Mouse (Mus musculus) midbrain, embryonic 12.5 days (tissue): ENCODE measurements around the gene Lbh. TPM values are rescaled to one million over a fixed set of nuclear protein-coding genes. Genes with fewer than 3 reads are reported as not detected.

Source experiments
- ATAC-seq: fragments of 200-750 bp; cut with Nextera tagmentation; 2 replicates; pipeline ENCODE4 v1.8.0; 2017; ENCODE audit warnings: low read depth, moderate TSS enrichment, moderate library complexity; ENCODE audit not compliant: low FRiP score
- H3K27ac ChIP-seq: fragments of 300-500 bp; sonication (generic); replicated peaks from 2 replicates; pipeline ENCODE4 v1.5.1; 2016; ENCODE audit warnings: mild to moderate bottlenecking
- H3K27me3 ChIP-seq: fragments of 300-500 bp; sonication (generic); 2 replicates; pipeline ENCODE4 v1.6.1; 2016; ENCODE audit warnings: mild to moderate bottlenecking
- H3K36me3 ChIP-seq: fragments of 300-500 bp; sonication (generic); 2 replicates; pipeline ENCODE4 v1.6.1; 2016
- H3K4me1 ChIP-seq: fragments of 300-500 bp; sonication (generic); 2 replicates; pipeline ENCODE4 v1.6.1; 2016
- H3K4me2 ChIP-seq: fragments of 300-500 bp; sonication (generic); replicated peaks from 2 replicates; pipeline ENCODE4 v1.6.1; 2016; ENCODE audit warnings: mild to moderate bottlenecking, moderate library complexity
- H3K4me3 ChIP-seq: fragments of 300-500 bp; sonication (generic); 2 replicates; pipeline ENCODE4 v1.5.1; 2016; ENCODE audit warnings: mild to moderate bottlenecking
- H3K9ac ChIP-seq: fragments of 300-500 bp; sonication (generic); replicated peaks from 2 replicates; pipeline ENCODE4 v1.6.1; 2016; ENCODE audit warnings: mild to moderate bottlenecking, moderate library complexity
- H3K9me3 ChIP-seq: fragments of 300-500 bp; sonication (generic); 2 replicates; pipeline ENCODE4 v1.6.1; 2016; ENCODE audit warnings: mild to moderate bottlenecking
- WGBS: fragments of 180-500 bp; shearing (Covaris S2); methylation state at CpG from one replicate; pipeline ENCODE4 v1.1.7; 2016; 5-methylcytosine and 5-hydroxymethylcytosine counted together
- polyA plus RNA-seq: library from polyadenylated mRNA; unstranded; fragments of >200 nt; fragmentation: Nextera tagmentation; extraction: Ambion mirVana; gene quantifications from 2 replicates; pipeline ENCODE4 v1.2.1, GENCODE M21; 2016

The Lbh gene
- polyA plus RNA-seq, 1 experiment from 2014 or later: 3.4 TPM

DNA sequence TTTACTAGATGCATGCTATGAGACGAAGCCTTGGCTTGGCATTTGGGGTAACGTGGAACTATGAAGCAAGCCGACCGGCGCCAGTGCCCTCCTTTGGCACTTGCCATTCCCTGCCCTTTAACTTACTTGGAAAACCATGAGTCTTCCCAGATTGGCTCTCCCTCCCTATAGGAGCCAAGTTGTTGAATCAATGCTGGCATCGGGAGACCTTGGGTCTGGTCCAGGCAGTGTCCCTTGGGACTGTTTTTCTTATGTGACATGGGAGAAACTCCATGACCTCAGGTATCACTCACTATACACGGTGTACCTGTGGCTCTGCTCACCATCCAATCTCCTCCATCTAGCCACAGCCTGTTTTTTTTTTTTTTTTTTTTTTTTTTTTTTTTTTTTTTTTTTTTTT lies 65.4 kb downstream of the Lbh start:
- no peak for ATAC-seq
- WGBS: 87% methylated on average over 7 of the region's 7 CpGs
- Histone ChIP-seq H3K4me1 (no peaks in the 10 kb centered on the region), H3K4me2 (no peak overlapping the region), H3K27me3 (no peaks in the 10 kb centered on the region), H3K27ac (no peak overlapping the region), H3K4me3 (no peak overlapping the region), H3K36me3 (no peaks in the 10 kb centered on the region), H3K9me3 (no peaks in the 10 kb centered on the region), H3K9ac (no peak overlapping the region)

DNA sequence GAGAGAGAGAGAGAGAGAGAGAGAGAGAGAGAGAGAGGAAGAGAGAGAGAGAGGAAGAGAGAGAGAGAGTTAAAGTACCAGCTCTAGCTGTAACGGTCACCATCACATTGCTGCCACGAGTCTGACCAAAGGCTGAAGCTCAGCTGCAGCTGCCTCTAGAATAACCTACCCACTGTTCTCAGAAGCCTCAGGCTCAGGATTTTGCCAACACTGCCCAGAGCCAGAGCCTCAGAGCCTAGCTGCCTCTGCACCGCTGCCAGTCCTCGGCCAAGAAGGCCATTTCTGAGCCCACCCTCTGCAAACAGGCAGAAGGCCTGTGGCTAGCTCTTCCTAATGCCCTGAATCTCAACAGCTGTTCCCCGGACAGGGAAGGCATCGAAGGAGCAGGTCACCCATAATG lies 70.9 kb downstream of the Lbh start:
- Histone ChIP-seq H3K27me3 (no peaks in the 10 kb centered on the region), H3K27ac (no peak overlapping the region), H3K36me3 (no peaks in the 10 kb centered on the region), H3K4me2 (no peak overlapping the region), H3K4me3 (no peak overlapping the region), H3K9me3 (no peaks in the 10 kb centered on the region), H3K4me1 (no peaks in the 10 kb centered on the region), H3K9ac (no peak overlapping the region)
- ATAC-seq: no peak
- 79% methylated on average over 6 of the region's 6 CpGs for WGBS

Other genes starting within 250 kb of the Lbh start
- gene Ypel5, start 81.9 kb upstream of the Lbh start, polyA plus RNA-seq: 73.6 and 74.5 TPM in 2 replicates
- gene Lclat1, start 189.7 kb downstream of the Lbh start, polyA plus RNA-seq: 8.3 and 9.5 TPM in 2 replicates